In genomic region chr4:124199884-124200844, GRCm38 (mm10) we compare ENCODE assay signal across 16 mouse cellular contexts.
DNase-seq lines count a peak whose midpoint lies in the region; ATAC-seq and TF ChIP-seq lines count a peak whose summit lies in the region.
"Had no signal": no experiment of that assay in that cellular context is flagged by ENCODE, and none has a peak within 500 bp of the region (broad histone marks: within the 10 kb centered on the region; RNA-seq: fewer than 3 reads in every experiment).

No protein-coding gene starts in this region.

- DNase-seq in forebrain, embryonic 11.5 days (ENCODE audit: low spot score): peak; percentile 67
- no peak for DNase-seq in forebrain, postnatal 0 days
- DNase-seq in embryo, embryonic 10.5 days (ENCODE audit: low spot score): peak; percentile 36
- DNase-seq in left cerebral cortex, postnatal 14 days (ENCODE audit: low spot score in 2 of 2): no peak
- DNase-seq in gastrocnemius, adult 8-10 months (ENCODE audit: low spot score in 2 of 2): no peak
- DNase-seq: adrenal gland, postnatal 14 days; cerebellum, adult 9-10 months; heart, adult 2 months; liver, postnatal 0 days had no signal

- peak; percentile 72 for ATAC-seq in forebrain, embryonic 11.5 days (replicated peaks; ENCODE audit: low FRiP score)
- no peak for ATAC-seq in forebrain, postnatal 0 days
- peak; percentile 73 for ATAC-seq in hindbrain, embryonic 12.5 days (ENCODE audit: low FRiP score)
- ATAC-seq in midbrain, embryonic 16.5 days: peak; percentile 58; the same call in 1 of the 2 replicates
- ATAC-seq in granulocyte monocyte progenitor cell, adult 5-6 weeks (replicated peaks; ENCODE audit: poor library complexity, severe bottlenecking): no peak
- ATAC-seq: inflammation-experienced regulatory T-cells, adult 6 months; liver, postnatal 0 days had no signal

- no peaks in the 10 kb centered on the region for H3K36me3 ChIP-seq in forebrain, embryonic 11.5 days (ENCODE audit: control insufficient read depth, insufficient read depth, low read length)
- no peaks in the 10 kb centered on the region for H3K36me3 ChIP-seq in forebrain, postnatal 0 days (ENCODE audit: insufficient read depth)
- H3K36me3 ChIP-seq in hindbrain, embryonic 12.5 days: no peaks in the 10 kb centered on the region
- H3K36me3 ChIP-seq in midbrain, embryonic 16.5 days (ENCODE audit: control insufficient read depth, insufficient read depth, low read length): no peaks in the 10 kb centered on the region
- H3K36me3 ChIP-seq: stomach, embryonic 15.5 days had no signal

- no peak overlapping the region for H3K4me3 ChIP-seq in forebrain, embryonic 11.5 days (ENCODE audit: low read depth, low read length)
- no peak overlapping the region for H3K4me3 ChIP-seq in forebrain, postnatal 0 days (ENCODE audit: low read depth, low read length)
- H3K4me3 ChIP-seq in hindbrain, embryonic 12.5 days: no peak overlapping the region
- no peak overlapping the region for H3K4me3 ChIP-seq in midbrain, embryonic 16.5 days (ENCODE audit: low read depth, low read length)
- H3K4me3 ChIP-seq: heart, adult 2 months; left cerebral cortex, adult 2 months; myocyte; stomach, embryonic 15.5 days had no signal

- H3K4me2 ChIP-seq in forebrain, embryonic 11.5 days (ENCODE audit: low read depth, low read length, severe bottlenecking): 0 out of 2 replicates have a peak overlapping the region, but pooled peaks have one; percentile 15
- no peak overlapping the region for H3K4me2 ChIP-seq in forebrain, postnatal 0 days (ENCODE audit: low read depth)
- 0 out of 2 replicates have a peak overlapping the region, but pooled peaks have one; percentile 11 for H3K4me2 ChIP-seq in hindbrain, embryonic 12.5 days (replicated peaks)
- H3K4me2 ChIP-seq in midbrain, embryonic 16.5 days (ENCODE audit: low read length): no peak overlapping the region
- H3K4me2 ChIP-seq: stomach, embryonic 15.5 days had no signal

- H3K27me3 ChIP-seq in forebrain, embryonic 11.5 days (ENCODE audit: control insufficient read depth, insufficient read depth, low read length): no peaks in the 10 kb centered on the region; the same call in 1 of the 2 replicates
- no peaks in the 10 kb centered on the region for H3K27me3 ChIP-seq in forebrain, postnatal 0 days (ENCODE audit: insufficient read depth, low read length)
- peaks cover 9% of the 10 kb centered on the region; the same call in 1 of the 2 replicates for H3K27me3 ChIP-seq in hindbrain, embryonic 12.5 days
- no peaks in the 10 kb centered on the region for H3K27me3 ChIP-seq in midbrain, embryonic 16.5 days (ENCODE audit: control insufficient read depth, insufficient read depth, low read depth, low read length)

- no peaks in the 10 kb centered on the region for H3K9me3 ChIP-seq in forebrain, embryonic 11.5 days (ENCODE audit: control insufficient read depth, low read length)
- no peaks in the 10 kb centered on the region for H3K9me3 ChIP-seq in forebrain, postnatal 0 days (ENCODE audit: low read length)
- 0 out of 2 replicates have a peak, but pooled peaks cover 4% of the 10 kb centered on the region for H3K9me3 ChIP-seq in hindbrain, embryonic 12.5 days (replicated peaks)
- H3K9me3 ChIP-seq in midbrain, embryonic 16.5 days (replicated peaks; ENCODE audit: control insufficient read depth, low read length, poor library complexity, severe bottlenecking): no peaks in the 10 kb centered on the region
- H3K9me3 ChIP-seq: stomach, embryonic 15.5 days had no signal

- TF ChIP-seq CTCF in forebrain, postnatal 0 days (IDR thresholded peaks at IDR 0.05; ENCODE audit: low read depth): no peak

- H3K27ac ChIP-seq in forebrain, embryonic 11.5 days (ENCODE audit: low read depth, low read length): peak overlapping the region; percentile 31; the same call in 1 of the 2 replicates
- no peak overlapping the region for H3K27ac ChIP-seq in forebrain, postnatal 0 days (ENCODE audit: low read depth, low read length)
- peak overlapping the region; percentile 65 for H3K27ac ChIP-seq in hindbrain, embryonic 12.5 days
- no peak overlapping the region for H3K27ac ChIP-seq in midbrain, embryonic 16.5 days (ENCODE audit: low read length)
- H3K27ac ChIP-seq: heart, adult 2 months; left cerebral cortex, adult 2 months; stomach, embryonic 15.5 days had no signal

- peaks cover 10% of the 10 kb centered on the region for H3K4me1 ChIP-seq in forebrain, embryonic 11.5 days (replicated peaks; ENCODE audit: control insufficient read depth, insufficient read depth, low read length)
- H3K4me1 ChIP-seq in forebrain, postnatal 0 days (ENCODE audit: insufficient read depth): peaks cover 14% of the 10 kb centered on the region
- peaks cover 49% of the 10 kb centered on the region for H3K4me1 ChIP-seq in hindbrain, embryonic 12.5 days
- H3K4me1 ChIP-seq in midbrain, embryonic 16.5 days (ENCODE audit: control insufficient read depth, insufficient read depth, low read length): peaks cover 9% of the 10 kb centered on the region; the same call in 1 of the 2 replicates
- H3K4me1 ChIP-seq: stomach, embryonic 15.5 days had no signal

- H3K9ac ChIP-seq in forebrain, embryonic 11.5 days (ENCODE audit: low read length): peak overlapping the region; percentile 17; the same call in 1 of the 2 replicates
- H3K9ac ChIP-seq in forebrain, postnatal 0 days: no peak overlapping the region
- H3K9ac ChIP-seq in hindbrain, embryonic 12.5 days: 0 out of 2 replicates have a peak overlapping the region, but pooled peaks have one; percentile 13
- no peak overlapping the region for H3K9ac ChIP-seq in midbrain, embryonic 16.5 days (ENCODE audit: low read depth, low read length)
- H3K9ac ChIP-seq: liver, postnatal 0 days; stomach, embryonic 15.5 days had no signal

- WGBS in forebrain, embryonic 11.5 days: 9% methylated on average over 14 of the region's 14 CpGs
- 22% methylated on average over 14 of the region's 14 CpGs for WGBS in forebrain, postnatal 0 days
- WGBS in hindbrain, embryonic 12.5 days: 20% methylated on average over 14 of the region's 14 CpGs
- 24% methylated on average over 14 of the region's 14 CpGs for WGBS in midbrain, embryonic 16.5 days

- intact Hi-C loops in left cerebral cortex, postnatal 14 days (cut with DNase I): loop anchor here (2.0 to 5.0 kb wide), 2 partner anchors 57 to 243 kb away; no protein-coding TSS in a partner anchor

Comparison
In these comparisons a context has a peak if more than half of its experiments do, and no peak if none do; other contexts are left out.
1. ATAC-seq: peak in forebrain, embryonic 11.5 days (single experiment), hindbrain, embryonic 12.5 days (single experiment) and midbrain, embryonic 16.5 days (single experiment); none in forebrain, postnatal 0 days (single experiment) and granulocyte monocyte progenitor cell, adult 5-6 weeks (single experiment).
2. DNase-seq: peak in forebrain, embryonic 11.5 days (single experiment) and embryo, embryonic 10.5 days (single experiment); none in forebrain, postnatal 0 days (single experiment), left cerebral cortex, postnatal 14 days (0 of 2) and gastrocnemius, adult 8-10 months (0 of 2).
3. H3K27ac ChIP-seq: peak in forebrain, embryonic 11.5 days (single experiment) and hindbrain, embryonic 12.5 days (single experiment); none in forebrain, postnatal 0 days (single experiment) and midbrain, embryonic 16.5 days (single experiment).
4. H3K4me2 ChIP-seq: peak in forebrain, embryonic 11.5 days (single experiment) and hindbrain, embryonic 12.5 days (single experiment); none in forebrain, postnatal 0 days (single experiment) and midbrain, embryonic 16.5 days (single experiment).
5. H3K9ac ChIP-seq: peak in forebrain, embryonic 11.5 days (single experiment) and hindbrain, embryonic 12.5 days (single experiment); none in forebrain, postnatal 0 days (single experiment) and midbrain, embryonic 16.5 days (single experiment).